Mouse (Mus musculus) kidney, embryonic 16.5 days (tissue): Measurements from ENCODE around the gene Vwa5b1. TPM values are rescaled to one million over a fixed set of nuclear protein-coding genes. Genes with fewer than 3 reads are reported as not detected.

ENCODE experiments used
- ATAC-seq: fragments of 200-750 bp; cut with Nextera tagmentation; 2 replicates; pipeline ENCODE4 v1.8.0; 2017; ENCODE audit warnings: moderate TSS enrichment; ENCODE audit not compliant: low FRiP score, low TSS enrichment
- H3K27ac ChIP-seq: fragments of 300-500 bp; sonication (generic); 2 replicates; pipeline ENCODE4 v1.5.1; 2014; ENCODE audit warnings: low read length
- H3K27me3 ChIP-seq: fragments of 300-500 bp; sonication (generic); 2 replicates; pipeline ENCODE4 v1.6.1; 2014; ENCODE audit warnings: low read length, control low read depth, mixed read lengths; ENCODE audit not compliant: insufficient read depth
- H3K36me3 ChIP-seq: fragments of 300-500 bp; sonication (generic); 2 replicates; pipeline ENCODE4 v1.6.1; 2014; ENCODE audit warnings: low read length, control low read depth, mixed read lengths; ENCODE audit not compliant: insufficient read depth
- H3K4me1 ChIP-seq: fragments of 300-500 bp; sonication (generic); 2 replicates; pipeline ENCODE4 v1.6.1; 2014; ENCODE audit warnings: low read length, control low read depth, mixed read lengths; ENCODE audit not compliant: insufficient read depth
- H3K4me2 ChIP-seq: fragments of 300-500 bp; sonication (generic); replicated peaks from 2 replicates; pipeline ENCODE4 v1.6.1; 2014; ENCODE audit warnings: low read depth, low read length
- H3K4me3 ChIP-seq: fragments of 300-500 bp; sonication (generic); 2 replicates; pipeline ENCODE4 v1.5.1; 2014; ENCODE audit warnings: mild to moderate bottlenecking, low read length
- H3K9ac ChIP-seq: fragments of 300-500 bp; sonication (generic); replicated peaks from 2 replicates; pipeline ENCODE4 v1.6.1; 2014; ENCODE audit warnings: low read length
- H3K9me3 ChIP-seq: fragments of 300-500 bp; sonication (generic); 2 replicates; pipeline ENCODE4 v1.6.1; 2016; ENCODE audit warnings: low read length, control low read depth
- WGBS: fragments of 180-500 bp; shearing (Covaris S2); extraction: QIAGEN DNeasy Blood & Tissue Kit; methylation state at CpG from one replicate; pipeline ENCODE4 v1.1.7; 2014; 5-methylcytosine and 5-hydroxymethylcytosine counted together
- polyA plus RNA-seq: library from polyadenylated mRNA; unstranded; fragments of >200 nt; fragmentation: Nextera tagmentation; extraction: Ambion mirVana; gene quantifications from 2 replicates; pipeline ENCODE4 v1.2.1, GENCODE M21; 2015

Vwa5b1 gene
- polyA plus RNA-seq, 1 experiment from 2014 or later = 0.15 TPM

DNA sequence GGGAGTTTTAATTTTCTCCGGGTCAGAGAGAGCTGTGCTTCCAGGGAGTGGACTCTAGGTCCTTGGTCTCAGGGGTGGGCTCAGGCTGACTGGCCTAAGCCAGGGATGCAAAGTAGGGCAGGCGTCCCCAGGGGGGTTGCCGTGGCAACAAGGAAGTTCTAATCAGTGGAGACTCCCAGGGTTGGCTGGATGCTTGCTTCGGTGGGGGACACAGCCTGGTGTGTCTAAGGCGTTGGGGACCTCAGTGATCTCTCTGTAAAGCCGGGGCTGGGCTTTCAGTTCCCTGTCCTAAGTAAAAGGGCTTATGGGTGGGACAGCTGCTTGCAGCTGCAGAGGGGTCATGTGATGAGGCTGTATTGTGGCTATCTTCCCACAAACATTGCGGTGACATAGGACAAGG is 113.4 kb downstream of the Vwa5b1 start:
- Histone ChIP-seq H3K4me1 (peaks cover 6% of the 10 kb centered on the region), H3K36me3 (no peaks in the 10 kb centered on the region), H3K27ac (no peak overlapping the region), H3K9ac (no peak overlapping the region), H3K4me3 (no peak overlapping the region), H3K27me3 (no peaks in the 10 kb centered on the region), H3K9me3 (no peaks in the 10 kb centered on the region), H3K4me2 (no peak overlapping the region)
- ATAC-seq = peak; percentile 51
- 16% methylated on average over 7 of the region's 7 CpGs for WGBS

DNA sequence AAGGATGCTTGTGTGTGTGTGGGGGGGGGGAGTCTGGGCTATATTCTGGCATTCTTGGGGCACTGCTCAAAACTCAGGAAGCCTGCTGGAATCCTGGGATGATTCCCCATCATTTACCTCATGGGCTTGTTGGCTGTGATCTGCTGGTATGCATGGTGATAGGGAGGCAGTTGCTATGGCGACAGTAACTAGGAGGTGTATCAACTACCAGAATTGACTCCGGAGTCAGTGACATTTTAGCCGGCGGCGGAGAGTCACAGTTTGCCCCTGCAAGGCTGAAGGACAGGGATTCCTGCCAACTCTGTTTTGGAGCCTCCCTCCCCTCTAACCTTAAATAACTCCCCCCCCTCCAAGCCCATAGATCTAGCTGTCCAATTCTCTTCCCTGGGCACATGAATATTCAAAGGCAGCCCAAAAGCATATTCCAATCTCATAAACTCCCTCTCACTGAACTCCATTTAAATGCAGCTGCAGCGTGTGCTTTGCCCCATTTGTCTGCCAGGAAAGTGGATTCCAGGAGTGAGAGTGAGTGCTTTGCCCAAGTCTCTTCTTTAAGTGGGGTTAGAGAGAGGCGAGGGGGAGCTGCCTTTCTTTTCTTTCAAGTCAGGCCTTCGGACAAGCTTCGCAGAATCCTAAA is 118.4 kb downstream of the Vwa5b1 start:
- no peak overlapping the region for H3K9ac ChIP-seq
- H3K4me2 ChIP-seq = no peak overlapping the region
- no peaks in the 10 kb centered on the region for H3K36me3 ChIP-seq
- no peaks in the 10 kb centered on the region; the same call in 1 of the 2 replicates for H3K27me3 ChIP-seq
- no peak for ATAC-seq
- no peak overlapping the region for H3K27ac ChIP-seq
- H3K4me3 ChIP-seq = no peak overlapping the region
- H3K4me1 ChIP-seq = peaks cover 8% of the 10 kb centered on the region
- 52% methylated on average over 9 of the region's 9 CpGs for WGBS
- H3K9me3 ChIP-seq = no peaks in the 10 kb centered on the region

DNA sequence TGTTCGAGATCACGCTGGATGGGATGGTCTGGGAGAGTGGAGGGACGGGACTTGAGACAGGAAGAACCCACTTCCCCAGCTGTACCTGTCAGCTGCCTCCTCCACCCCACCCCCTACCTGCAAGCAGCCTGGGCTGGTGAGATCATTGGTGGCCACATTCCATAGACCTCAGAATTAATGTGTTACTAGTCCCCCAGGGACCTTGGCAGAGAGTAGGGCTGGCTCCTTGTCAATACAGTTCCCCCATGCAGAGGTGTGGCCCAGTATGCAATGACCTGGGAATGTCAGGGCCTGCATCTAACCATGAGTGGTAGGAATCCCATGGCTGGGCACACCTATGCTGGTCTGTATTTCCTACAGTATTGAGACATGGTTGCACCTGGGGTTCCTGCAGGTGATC is 119.2 kb downstream of the Vwa5b1 start:
- H3K4me1 ChIP-seq = 0 out of 2 replicates have a peak, but pooled peaks cover 5% of the 10 kb centered on the region
- H3K27me3 ChIP-seq = no peaks in the 10 kb centered on the region; the same call in 1 of the 2 replicates
- H3K4me3 ChIP-seq = no peak overlapping the region
- no peak overlapping the region for H3K27ac ChIP-seq
- no peak overlapping the region for H3K4me2 ChIP-seq
- no peak overlapping the region for H3K9ac ChIP-seq
- peak; percentile 86 for ATAC-seq
- 72% methylated on average over 3 of the region's 3 CpGs for WGBS
- no peaks in the 10 kb centered on the region for H3K9me3 ChIP-seq
- no peaks in the 10 kb centered on the region for H3K36me3 ChIP-seq

Other genes starting within 250 kb of the Vwa5b1 start
- 0.12 TPM in 1 of 2 replicates, not detected in the other for gene Fam43b, start 239.4 kb downstream of the Vwa5b1 start, polyA plus RNA-seq
- 21.5 and 22.4 TPM in 2 replicates for gene Mul1, start 201.2 kb downstream of the Vwa5b1 start, polyA plus RNA-seq
- gene Camk2n1, start 181.6 kb downstream of the Vwa5b1 start, polyA plus RNA-seq = 6.2 and 6.4 TPM in 2 replicates
- gene Pla2g2c, start 88.9 kb upstream of the Vwa5b1 start, polyA plus RNA-seq = 0.47 and 0.59 TPM in 2 replicates
- 2.1 and 2.3 TPM in 2 replicates for gene Ubxn10, start 101.3 kb upstream of the Vwa5b1 start, polyA plus RNA-seq
- gene Pla2g2f, start 121.7 kb upstream of the Vwa5b1 start, polyA plus RNA-seq = 0.07 TPM in 1 of 2 replicates, not detected in the other
- gene Pla2g2d, start 139.9 kb upstream of the Vwa5b1 start, polyA plus RNA-seq = 0.19 TPM in 1 of 2 replicates, not detected in the other
- 0.36 and 0.91 TPM in 2 replicates for gene Pla2g5, start 227.6 kb upstream of the Vwa5b1 start, polyA plus RNA-seq
- not detected in 2 replicates for gene Gm13030, start 238.1 kb upstream of the Vwa5b1 start, polyA plus RNA-seq
- 0.35 and 0.55 TPM in 2 replicates for gene Pla2g2e, start 242.1 kb upstream of the Vwa5b1 start, polyA plus RNA-seq